Mouse (Mus musculus) G1E (cell line): ENCODE data around the gene Dcaf7.

ENCODE experiments used
- CTCF ChIP-seq: IDR thresholded peaks from 2 replicates; pipeline ENCODE4 v1.5.1; 2012; ENCODE audit warnings: low read depth, low read length, inconsistent platforms, mixed read lengths
- GATA1 ChIP-seq: IDR thresholded peaks from 2 replicates; pipeline ENCODE4 v1.6.1; 2012; ENCODE audit warnings: borderline replicate concordance, low read length, inconsistent platforms, mixed read lengths
- POLR2AphosphoS5 ChIP-seq: IDR thresholded peaks from 2 replicates; pipeline ENCODE4 v1.6.1; 2012; ENCODE audit warnings: low read depth, low read length, inconsistent platforms; ENCODE audit not compliant: insufficient replicate concordance
- TAL1 ChIP-seq: conservative IDR thresholded peaks from 2 replicates; pipeline ENCODE4 v1.6.1; 2012; ENCODE audit warnings: low read depth, low read length, inconsistent platforms, mixed read lengths

DNA sequence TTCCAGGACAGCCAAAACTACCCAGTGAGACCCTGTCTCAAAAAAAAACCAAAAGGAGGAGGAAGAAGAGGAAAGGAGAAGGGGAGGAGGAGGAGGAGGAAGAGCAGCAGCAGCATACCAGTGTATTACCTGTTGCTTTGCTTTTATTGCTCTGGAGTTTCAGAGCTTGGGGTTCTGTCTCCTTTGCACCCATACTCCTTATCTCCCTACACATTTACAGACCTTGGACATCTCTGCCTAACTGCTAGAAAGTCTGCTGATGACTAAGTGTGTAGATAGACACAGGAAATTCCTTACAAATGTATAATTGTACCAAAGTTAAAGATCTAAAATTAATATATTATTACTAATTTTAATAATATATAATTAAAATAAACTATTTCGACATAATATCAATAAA lies 8.6 kb downstream of the Dcaf7 start:
- TF ChIP-seq CTCF: no peak
- TF ChIP-seq GATA1: no peak
- no peak for TF ChIP-seq TAL1
- no peak for TF ChIP-seq POLR2AphosphoS5
